Mouse (Mus musculus) CH12.LX (cell line): ENCODE data around the gene Actb.

ENCODE experiments used
- CHD1 ChIP-seq: IDR thresholded peaks from 2 replicates; pipeline ENCODE4 v1.6.1; 2012; ENCODE audit warnings: low read depth, low read length, improper control_type of control experiment, inconsistent platforms
- CTCF ChIP-seq, 2 experiments: IDR thresholded peaks in 1 of 2; conservative IDR thresholded peaks in 1 of 2; 2 replicates each; pipeline ENCODE4 v1.5.1; 2011 to 2012; ENCODE audit warnings: low read depth in 2 of 2, low read length in 2 of 2, improper control_type of control experiment in 1 of 2, inconsistent platforms in 1 of 2, mild to moderate bottlenecking in 1 of 2, moderate library complexity in 1 of 2
- EP300 ChIP-seq: IDR thresholded peaks from 2 replicates; pipeline ENCODE4 v1.6.1; 2011; ENCODE audit warnings: low read length, improper control_type of control experiment
- ETS1 ChIP-seq: conservative IDR thresholded peaks from 2 replicates; pipeline ENCODE4 v1.6.1; 2012; ENCODE audit warnings: low read depth, mild to moderate bottlenecking, inconsistent platforms, low read length, improper control_type of control experiment, moderate library complexity
- JUND ChIP-seq: conservative IDR thresholded peaks from 2 replicates; pipeline ENCODE4 v1.6.1; 2011; ENCODE audit warnings: low read depth, low read length, improper control_type of control experiment
- POLR2A ChIP-seq: IDR thresholded peaks from 2 replicates; pipeline ENCODE4 v1.6.1; 2011; ENCODE audit warnings: low read depth, mild to moderate bottlenecking, improper control_type of control experiment, low read length

- no peak for TF ChIP-seq CTCF (conservative IDR thresholded peaks at IDR 0.05 in 1 of 2, IDR thresholded peaks at IDR 0.05 in 1 of 2; ENCODE audit: low read depth in 2 of 2, low read length in 2 of 2)
- no peak for TF ChIP-seq POLR2A
- TF ChIP-seq JUND: no peak
- no peak for TF ChIP-seq ETS1
- no peak for TF ChIP-seq CHD1
- no peak for TF ChIP-seq EP300
Observed at GRCm38 (mm10) chr5:142897568-142898248, 8.8 kb downstream of the Actb start.
